Mouse (Mus musculus): ENCODE data around the gene Fbxw9. TPM values are rescaled to one million over a fixed set of nuclear protein-coding genes. Genes with fewer than 3 reads are reported as not detected.

The Fbxw9 gene
- polyA plus RNA-seq (2015; fragmentation: Nextera tagmentation; extraction: Ambion mirVana) = 32.6 and 37.4 TPM in 2 replicates

DNA sequence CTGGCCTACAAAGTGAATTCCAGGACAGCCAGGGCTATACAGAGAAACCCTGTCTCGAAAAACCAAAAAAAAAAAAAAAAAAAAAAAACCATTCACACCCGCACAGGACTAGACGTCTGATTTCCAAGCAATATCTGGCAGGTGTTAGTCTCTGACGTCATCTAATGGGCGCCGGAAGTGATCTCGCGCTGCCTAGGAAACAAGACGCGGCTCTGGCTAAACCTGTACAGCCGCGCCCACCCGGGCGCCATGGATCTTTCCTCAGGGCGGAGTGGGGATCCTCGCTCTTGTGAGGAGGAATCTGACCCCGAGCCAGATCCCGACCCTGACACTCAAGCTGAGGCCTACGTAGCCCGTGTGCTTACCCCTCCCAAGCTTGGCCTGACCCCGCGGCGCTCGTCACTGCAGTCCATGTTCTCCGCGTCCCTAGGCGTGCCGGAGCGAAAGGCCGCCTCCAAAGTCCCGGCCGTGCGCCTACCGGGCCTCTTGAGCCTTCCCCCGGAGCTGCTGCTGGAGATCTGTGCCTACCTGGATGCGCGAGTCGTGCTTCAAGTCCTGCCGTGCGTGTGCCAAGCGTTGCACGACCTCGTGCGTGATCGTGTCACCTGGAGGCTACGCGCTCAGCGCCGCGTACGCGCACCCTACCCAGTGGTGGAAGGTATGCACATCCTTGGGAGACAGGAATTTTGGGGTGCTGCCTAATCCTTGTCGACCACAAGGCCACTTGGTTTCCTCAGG lies at the start of gene Fbxw9:
TSS of gene Fbxw9 (plus strand) at position 177 of the 738 bp plus-strand sequence.
- Histone ChIP-seq H3K4me2 (replicated peaks) (peak within 1 kb of the TSS; percentile 92), H3K36me3 (peaks cover 33% of the 10 kb centered on the region), H3K4me3 (replicated peaks) (peak within 1 kb of the TSS; percentile 87), H3K27me3 (no peaks in the 10 kb centered on the region), H3K27ac (replicated peaks) (peak within 1 kb of the TSS; percentile 60; the same call in 1 of the 2 replicates), H3K9ac (peak within 1 kb of the TSS; percentile 69), H3K9me3 (replicated peaks) (no peaks in the 10 kb centered on the region), H3K4me1 (peaks cover 19% of the 10 kb centered on the region)
- peak; percentile 84 for ATAC-seq (ENCODE audit: insufficient number of reproducible peaks, low FRiP score, low TSS enrichment, low read depth)
- WGBS = under 1% methylated on average over 53 of the region's 53 CpGs

- peaks cover 9% of the 10 kb centered on the region; the same call in 1 of the 2 replicates for H3K4me1 ChIP-seq
- H3K4me2 ChIP-seq (replicated peaks) = no peak overlapping the region
- H3K27me3 ChIP-seq = peaks cover 53% of the 10 kb centered on the region
- no peaks in the 10 kb centered on the region for H3K36me3 ChIP-seq
- no peak for ATAC-seq (ENCODE audit: insufficient number of reproducible peaks, low FRiP score, low TSS enrichment, low read depth)
- H3K9me3 ChIP-seq (replicated peaks) = no peaks in the 10 kb centered on the region
- no peak overlapping the region for H3K27ac ChIP-seq (replicated peaks)
- no peak overlapping the region for H3K9ac ChIP-seq
- no peak overlapping the region for H3K4me3 ChIP-seq (replicated peaks)
- 17% methylated on average over 28 of the region's 28 CpGs for WGBS
Measured at GRCm38 (mm10) chr8:85011242-85011641, 48.6 kb upstream of the Fbxw9 start.

- Histone ChIP-seq H3K9ac (0 out of 2 replicates have a peak overlapping the region, but pooled peaks have one; percentile 31), H3K27ac (replicated peaks) (no peak overlapping the region), H3K9me3 (replicated peaks) (no peaks in the 10 kb centered on the region), H3K4me2 (replicated peaks) (peak overlapping the region; percentile 67), H3K4me1 (peaks cover 6% of the 10 kb centered on the region; the same call in 1 of the 2 replicates), H3K36me3 (peaks cover 12% of the 10 kb centered on the region), H3K27me3 (peaks cover 46% of the 10 kb centered on the region), H3K4me3 (replicated peaks) (peak overlapping the region; percentile 39)
- no peak for ATAC-seq (ENCODE audit: insufficient number of reproducible peaks, low FRiP score, low TSS enrichment, low read depth)
- 6% methylated on average over 26 of the region's 26 CpGs for WGBS
Measured at GRCm38 (mm10) chr8:85013230-85013840, 46.5 kb upstream of the Fbxw9 start.

DNA sequence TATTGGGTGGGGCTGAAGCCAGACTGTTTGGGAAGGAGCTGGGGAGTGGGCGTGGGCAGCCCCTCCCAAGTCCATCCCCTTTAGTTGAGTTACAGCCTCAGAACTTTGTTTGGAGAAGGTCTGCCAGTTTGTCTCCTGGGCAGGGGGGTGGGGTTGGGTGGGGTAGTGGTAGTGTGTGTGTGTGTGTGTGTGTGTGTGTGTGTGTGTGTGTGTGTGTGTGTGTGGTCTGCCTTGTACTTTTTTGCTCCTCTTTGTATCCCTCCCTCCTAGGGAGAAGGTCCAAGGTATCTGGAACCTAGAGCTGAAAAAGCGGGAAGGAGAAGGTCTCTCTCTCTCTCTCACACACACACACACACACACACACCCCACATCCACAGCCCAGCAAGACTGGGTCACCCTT lies 45.4 kb upstream of the Fbxw9 start, which contains the start of gene Best2:
TSS of gene Best2 (minus strand) at position 101 of the 400 bp plus-strand sequence.
- peak within 1 kb of the TSS; percentile 67 for H3K4me2 ChIP-seq (replicated peaks)
- peaks cover 6% of the 10 kb centered on the region; the same call in 1 of the 2 replicates for H3K4me1 ChIP-seq
- WGBS = 41% methylated on average over 2 of the region's 2 CpGs
- no peak for ATAC-seq (ENCODE audit: insufficient number of reproducible peaks, low FRiP score, low TSS enrichment, low read depth)
- H3K36me3 ChIP-seq = peaks cover 23% of the 10 kb centered on the region
- H3K27ac ChIP-seq (replicated peaks) = no peak within 1 kb of the TSS
- H3K4me3 ChIP-seq (replicated peaks) = peak within 1 kb of the TSS; percentile 39
- no peaks in the 10 kb centered on the region for H3K9me3 ChIP-seq (replicated peaks)
- peaks cover 39% of the 10 kb centered on the region for H3K27me3 ChIP-seq
- 0 out of 2 replicates have a peak within 1 kb of the TSS, but pooled peaks have one; percentile 31 for H3K9ac ChIP-seq

DNA sequence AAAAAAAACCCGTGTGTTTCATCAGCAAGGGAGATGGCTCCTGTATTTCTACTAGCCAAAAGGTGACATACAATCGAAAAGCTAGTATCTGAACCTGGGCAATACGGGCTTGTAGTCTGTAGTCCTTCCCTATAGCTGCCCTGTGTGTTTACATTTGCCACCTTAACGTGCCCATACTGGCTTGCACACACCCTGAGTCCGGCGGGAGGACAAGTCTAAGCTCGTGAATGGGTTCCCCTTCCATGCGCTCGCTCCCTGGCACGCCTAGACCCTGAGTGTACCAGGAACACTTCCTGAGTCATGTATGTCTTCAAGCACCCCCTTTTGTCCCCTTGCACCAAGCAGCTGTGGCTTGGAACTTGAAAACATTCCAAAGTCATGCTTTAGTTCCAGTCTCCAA lies 43.1 kb upstream of the Fbxw9 start:
- Histone ChIP-seq H3K27ac (replicated peaks) (peak overlapping the region; percentile 44; the same call in 1 of the 2 replicates), H3K4me3 (replicated peaks) (no peak overlapping the region), H3K9me3 (replicated peaks) (no peaks in the 10 kb centered on the region), H3K9ac (no peak overlapping the region), H3K27me3 (peaks cover 23% of the 10 kb centered on the region), H3K4me2 (replicated peaks) (no peak overlapping the region), H3K4me1 (peaks cover 6% of the 10 kb centered on the region; the same call in 1 of the 2 replicates), H3K36me3 (peaks cover 39% of the 10 kb centered on the region)
- ATAC-seq (ENCODE audit: insufficient number of reproducible peaks, low FRiP score, low TSS enrichment, low read depth) = no peak
- 55% methylated on average over 10 of the region's 10 CpGs for WGBS

GRCm38 (mm10) chr8:85017209-85017608 lies 42.6 kb upstream of the Fbxw9 start:
- no peak for ATAC-seq (ENCODE audit: insufficient number of reproducible peaks, low FRiP score, low TSS enrichment, low read depth)
- no peak overlapping the region for H3K4me2 ChIP-seq (replicated peaks)
- H3K36me3 ChIP-seq = peaks cover 44% of the 10 kb centered on the region
- H3K27ac ChIP-seq (replicated peaks) = peak overlapping the region; percentile 44; the same call in 1 of the 2 replicates
- no peaks in the 10 kb centered on the region for H3K9me3 ChIP-seq (replicated peaks)
- peaks cover 20% of the 10 kb centered on the region for H3K27me3 ChIP-seq
- 30% methylated on average over 5 of the region's 5 CpGs for WGBS
- no peak overlapping the region for H3K4me3 ChIP-seq (replicated peaks)
- H3K9ac ChIP-seq = no peak overlapping the region
- H3K4me1 ChIP-seq = peaks cover 6% of the 10 kb centered on the region; the same call in 1 of the 2 replicates

- Histone ChIP-seq H3K27me3 (no peaks in the 10 kb centered on the region), H3K9ac (no peak overlapping the region), H3K27ac (replicated peaks) (no peak overlapping the region), H3K9me3 (replicated peaks) (no peaks in the 10 kb centered on the region), H3K36me3 (peaks cover 59% of the 10 kb centered on the region), H3K4me3 (replicated peaks) (no peak overlapping the region), H3K4me1 (peaks cover 21% of the 10 kb centered on the region), H3K4me2 (replicated peaks) (no peak overlapping the region)
- ATAC-seq (ENCODE audit: insufficient number of reproducible peaks, low FRiP score, low TSS enrichment, low read depth) = no peak
- WGBS = 94% methylated on average over 3 of the region's 3 CpGs
Measured at GRCm38 (mm10) chr8:85021514-85022055, 38.3 kb upstream of the Fbxw9 start.

DNA sequence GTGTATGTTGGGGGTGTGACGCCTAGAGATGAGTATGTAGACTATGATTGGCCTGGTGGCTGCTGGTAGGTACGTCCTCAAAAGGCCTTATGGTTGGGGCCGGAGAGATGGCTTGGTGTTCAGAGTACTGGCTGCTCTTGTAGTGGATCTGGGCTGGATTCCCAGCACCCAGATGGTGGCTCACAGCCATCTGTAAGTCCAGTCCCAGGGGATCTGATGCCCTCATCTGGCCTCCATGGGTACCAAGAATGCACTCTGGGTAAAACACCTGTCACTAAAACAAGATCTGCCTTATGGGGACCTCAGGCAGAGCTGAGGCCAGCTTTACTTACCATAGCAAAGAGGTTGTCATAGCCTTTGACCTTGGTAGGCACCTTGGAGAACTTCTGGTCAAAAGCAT lies 36.0 kb upstream of the Fbxw9 start:
- H3K36me3 ChIP-seq = peaks cover 42% of the 10 kb centered on the region
- peaks cover 30% of the 10 kb centered on the region for H3K4me1 ChIP-seq
- no peak for ATAC-seq (ENCODE audit: insufficient number of reproducible peaks, low FRiP score, low TSS enrichment, low read depth)
- no peaks in the 10 kb centered on the region for H3K9me3 ChIP-seq (replicated peaks)
- H3K4me3 ChIP-seq (replicated peaks) = peak overlapping the region; percentile 98
- peak overlapping the region; percentile 88; the same call in 1 of the 2 replicates for H3K4me2 ChIP-seq (replicated peaks)
- H3K9ac ChIP-seq = no peak overlapping the region
- H3K27me3 ChIP-seq = no peaks in the 10 kb centered on the region
- H3K27ac ChIP-seq (replicated peaks) = no peak overlapping the region
- 91% methylated on average over 3 of the region's 3 CpGs for WGBS

- 4% methylated on average over 30 of the region's 30 CpGs for WGBS
- peak within 1 kb of the TSS; percentile 98 for H3K4me3 ChIP-seq (replicated peaks)
- peak; percentile 90 for ATAC-seq (ENCODE audit: insufficient number of reproducible peaks, low FRiP score, low TSS enrichment, low read depth)
- peaks cover 36% of the 10 kb centered on the region for H3K4me1 ChIP-seq
- H3K27me3 ChIP-seq = no peaks in the 10 kb centered on the region
- peak within 1 kb of the TSS; percentile 92 for H3K27ac ChIP-seq (replicated peaks)
- H3K36me3 ChIP-seq = peaks cover 44% of the 10 kb centered on the region
- peak within 1 kb of the TSS; percentile 88 for H3K4me2 ChIP-seq (replicated peaks)
- peak within 1 kb of the TSS; percentile 75 for H3K9ac ChIP-seq
- H3K9me3 ChIP-seq (replicated peaks) = no peaks in the 10 kb centered on the region
Measured at GRCm38 (mm10) chr8:85025098-85025932, 34.5 kb upstream of the Fbxw9 start, which contains the start of gene Asna1. Gene Asna1, minus strand, starts transcription at chr8:85025281.

DNA sequence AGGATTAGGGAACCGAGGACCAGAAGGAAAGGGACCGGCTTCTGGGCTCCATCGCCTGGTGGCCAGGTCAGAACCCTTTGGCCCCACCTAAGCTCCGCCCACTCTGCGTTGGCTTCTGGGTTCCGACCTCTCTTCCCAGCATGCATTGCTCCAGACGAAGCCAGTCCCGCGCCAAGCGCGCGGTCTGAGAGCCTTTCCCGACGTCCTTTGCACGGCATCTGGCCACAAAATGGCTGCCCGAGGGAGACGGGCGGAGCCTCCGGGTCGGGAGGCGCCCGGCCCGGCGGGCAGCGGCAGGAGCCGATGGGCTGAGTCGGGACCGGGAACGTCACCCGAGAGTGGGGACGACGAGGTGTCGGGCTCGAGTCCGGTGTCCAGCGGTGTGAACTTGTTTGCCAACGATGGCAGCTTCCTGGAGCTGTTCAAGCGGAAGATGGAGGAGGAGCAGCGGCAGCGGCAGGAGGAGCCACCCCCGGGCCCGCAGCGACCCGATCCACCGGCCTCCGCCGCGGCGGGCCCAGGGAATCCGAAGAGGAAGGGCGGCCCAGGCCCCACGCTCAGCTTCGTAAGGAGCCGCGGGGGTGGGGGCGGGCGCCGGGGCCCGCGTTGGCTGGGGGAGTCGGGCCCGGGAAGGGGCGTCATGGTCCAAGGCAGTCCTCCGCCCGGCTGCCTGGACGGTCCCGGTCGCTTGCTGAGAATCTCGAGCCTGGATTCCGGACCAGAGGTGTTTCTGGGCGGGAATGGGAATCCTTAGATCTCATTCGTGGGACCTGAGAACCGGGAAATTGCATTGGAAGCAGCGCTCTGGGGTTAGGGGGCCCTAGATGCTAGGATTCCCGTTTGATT lies 33.0 kb upstream of the Fbxw9 start, which contains the start of gene Trir:
TSS of gene Trir (plus strand) at position 154 of the 846 bp plus-strand sequence.
- ATAC-seq (ENCODE audit: insufficient number of reproducible peaks, low FRiP score, low TSS enrichment, low read depth) = peak; percentile 86
- WGBS = under 1% methylated on average over 73 of the region's 75 CpGs

More for the DNA sequence above, 33.0 kb upstream of the Fbxw9 start, which contains the start of gene Trir:
- Histone ChIP-seq H3K27me3 (no peaks in the 10 kb centered on the region), H3K36me3 (peaks cover 46% of the 10 kb centered on the region), H3K4me1 (peaks cover 36% of the 10 kb centered on the region), H3K4me3 (replicated peaks) (peak within 1 kb of the TSS; percentile 98), H3K27ac (replicated peaks) (peak within 1 kb of the TSS; percentile 92), H3K4me2 (replicated peaks) (peak within 1 kb of the TSS; percentile 88), H3K9ac (peak within 1 kb of the TSS; percentile 100), H3K9me3 (replicated peaks) (no peaks in the 10 kb centered on the region)
